Mouse (Mus musculus): Measurements from ENCODE around the gene Foxc2.

Gene Foxc2

GRCm38 (mm10) chr8:121115948-121116347 is at the start of gene Foxc2:
Gene Foxc2, plus strand, starts transcription at chr8:121116171.
- DNase-seq (ENCODE audit: extremely low spot score, low spot score), result no peak

GRCm38 (mm10) chr8:121071454-121071853 is 44.5 kb upstream of the Foxc2 start:
- no peak for DNase-seq (ENCODE audit: extremely low spot score, low spot score)

GRCm38 (mm10) chr8:121072406-121073130 is 43.4 kb upstream of the Foxc2 start:
- DNase-seq (ENCODE audit: extremely low spot score, low spot score), result peak; percentile 45

GRCm38 (mm10) chr8:121073174-121074107 is 42.5 kb upstream of the Foxc2 start:
- peak; percentile 69 for DNase-seq (ENCODE audit: extremely low spot score, low spot score)

- peak; percentile 58 for DNase-seq (ENCODE audit: extremely low spot score, low spot score)
Observed at GRCm38 (mm10) chr8:121074108-121074847, 41.7 kb upstream of the Foxc2 start.

GRCm38 (mm10) chr8:121074848-121075145 is 41.2 kb upstream of the Foxc2 start:
- DNase-seq (ENCODE audit: extremely low spot score, low spot score), result no peak

GRCm38 (mm10) chr8:121075936-121076335 is 40.0 kb upstream of the Foxc2 start:
- DNase-seq (ENCODE audit: extremely low spot score, low spot score), result peak; percentile 55

GRCm38 (mm10) chr8:121076555-121076954 is 39.4 kb upstream of the Foxc2 start:
- no peak for DNase-seq (ENCODE audit: extremely low spot score, low spot score)

GRCm38 (mm10) chr8:121078721-121079120 is 37.2 kb upstream of the Foxc2 start:
- DNase-seq (ENCODE audit: extremely low spot score, low spot score), result peak; percentile 45

- DNase-seq (ENCODE audit: extremely low spot score, low spot score), result peak; percentile 50
Observed at GRCm38 (mm10) chr8:121079201-121079600, 36.8 kb upstream of the Foxc2 start.

- DNase-seq (ENCODE audit: extremely low spot score, low spot score), result peak; percentile 49
Observed at GRCm38 (mm10) chr8:121079944-121080343, 36.0 kb upstream of the Foxc2 start.

GRCm38 (mm10) chr8:121080361-121081090 is 35.4 kb upstream of the Foxc2 start:
- peak; percentile 61 for DNase-seq (ENCODE audit: extremely low spot score, low spot score)

GRCm38 (mm10) chr8:121081398-121081797 is 34.6 kb upstream of the Foxc2 start:
- no peak for DNase-seq (ENCODE audit: extremely low spot score, low spot score)

- DNase-seq (ENCODE audit: extremely low spot score, low spot score), result peak; percentile 60
Observed at GRCm38 (mm10) chr8:121082218-121083092, 33.5 kb upstream of the Foxc2 start.

- DNase-seq (ENCODE audit: extremely low spot score, low spot score), result peak; percentile 82
Observed at GRCm38 (mm10) chr8:121083093-121083935, 32.7 kb upstream of the Foxc2 start.

GRCm38 (mm10) chr8:121083936-121084209 is 32.1 kb upstream of the Foxc2 start:
- no peak for DNase-seq (ENCODE audit: extremely low spot score, low spot score)

GRCm38 (mm10) chr8:121084210-121084951 is 31.6 kb upstream of the Foxc2 start, which contains the start of gene Foxf1:
Gene Foxf1, plus strand, starts transcription at chr8:121084386.
- peak; percentile 83 for DNase-seq (ENCODE audit: extremely low spot score, low spot score)

- DNase-seq (ENCODE audit: extremely low spot score, low spot score), result peak; percentile 65
Observed at GRCm38 (mm10) chr8:121085011-121085410, 31.0 kb upstream of the Foxc2 start.

- DNase-seq (ENCODE audit: extremely low spot score, low spot score), result no peak
Observed at GRCm38 (mm10) chr8:121085561-121085960, 30.4 kb upstream of the Foxc2 start.
